Mouse (Mus musculus) B cell, adult (primary cell): ENCODE results near the gene Klhl1. TPM values are rescaled to one million over a fixed set of nuclear protein-coding genes. Genes with fewer than 3 reads are reported as not detected.

Source experiments
- total RNA-seq: library from RNA; stranded (reverse); gene quantifications from 4 replicates; pipeline ENCODE4 v1.2.4, GENCODE M21; 2023; ENCODE audit not compliant: inconsistent age

Klhl1 gene
- total RNA-seq: not detected in 4 replicates

GRCm38 (mm10) chr14:96518954-96519682, at the start of gene Klhl1:
Gene Klhl1 (minus strand): TSS chr14:96519102.

